ENCODE assay signal across 21 mouse cellular contexts in genomic region chr5:98703963-98704362, GRCm38 (mm10).
DNase-seq lines count a peak whose midpoint lies in the region; ATAC-seq lines count a peak whose summit lies in the region.
"Had no signal": no experiment of that assay in that cellular context is flagged by ENCODE, and none has a peak within 500 bp of the region (broad histone marks: within the 10 kb centered on the region; RNA-seq: fewer than 3 reads in every experiment).

No protein-coding gene starts in this region.

- peak; percentile 53 for DNase-seq in embryo, embryonic 11 days
- no peak for DNase-seq in embryo, embryonic 10 days (ENCODE audit: low spot score)
- DNase-seq in embryonic facial prominence, embryonic 11.5 days (ENCODE audit: low spot score) = peak; percentile 67
- DNase-seq in heart, postnatal 14 days = no peak
- DNase-seq in cerebellum, postnatal 4 days (ENCODE audit: low spot score in 2 of 2) = no peak
- DNase-seq: adrenal gland, postnatal 14 days; cerebellum, adult 11-12 months; cerebellum, adult 9-10 months; cerebellum, postnatal 25 days; forebrain, postnatal 0 days; gastrocnemius, postnatal 36 days; heart, adult 11 months; heart, postnatal 10 days had no signal

- H3K36me3 ChIP-seq in embryonic facial prominence, embryonic 11.5 days (replicated peaks; ENCODE audit: control insufficient read depth, insufficient read depth, low read depth, low read length) = no peaks in the 10 kb centered on the region
- H3K36me3 ChIP-seq in limb, embryonic 12.5 days = no peaks in the 10 kb centered on the region
- H3K36me3 ChIP-seq: embryonic facial prominence, embryonic 12.5 days; hindbrain, embryonic 13.5 days; intestine, embryonic 15.5 days had no signal

- no peak overlapping the region for H3K4me3 ChIP-seq in embryonic facial prominence, embryonic 11.5 days (ENCODE audit: low read depth, low read length)
- H3K4me3 ChIP-seq in limb, embryonic 12.5 days (replicated peaks) = no peak overlapping the region
- H3K4me3 ChIP-seq: embryonic facial prominence, embryonic 12.5 days; forebrain, embryonic 13.5 days; hindbrain, embryonic 13.5 days; intestine, embryonic 15.5 days had no signal

- H3K9ac ChIP-seq in embryonic facial prominence, embryonic 11.5 days (replicated peaks; ENCODE audit: low read length) = no peak overlapping the region
- H3K9ac ChIP-seq in limb, embryonic 12.5 days (replicated peaks) = no peak overlapping the region
- H3K9ac ChIP-seq: embryonic facial prominence, embryonic 12.5 days; forebrain, embryonic 13.5 days; forebrain, postnatal 0 days; hindbrain, embryonic 13.5 days; intestine, embryonic 15.5 days had no signal

- H3K27ac ChIP-seq in embryonic facial prominence, embryonic 11.5 days (replicated peaks; ENCODE audit: low read depth, low read length) = no peak overlapping the region
- no peak overlapping the region for H3K27ac ChIP-seq in limb, embryonic 12.5 days
- H3K27ac ChIP-seq: embryonic facial prominence, embryonic 12.5 days; forebrain, embryonic 13.5 days; hindbrain, embryonic 13.5 days; hindbrain, postnatal 0 days; intestine, embryonic 15.5 days had no signal

- intact Hi-C loops in heart, postnatal 14 days (cut with DNase I) = no loop called here

- no peaks in the 10 kb centered on the region for H3K4me1 ChIP-seq in embryonic facial prominence, embryonic 11.5 days (ENCODE audit: control insufficient read depth, insufficient read depth, low read length)
- peaks cover 24% of the 10 kb centered on the region for H3K4me1 ChIP-seq in limb, embryonic 12.5 days (replicated peaks)
- H3K4me1 ChIP-seq: intestine, embryonic 15.5 days had no signal

- ATAC-seq in embryonic facial prominence, embryonic 11.5 days (replicated peaks; ENCODE audit: insufficient number of reproducible peaks, low FRiP score, low TSS enrichment, low read depth) = no peak
- ATAC-seq in limb, embryonic 12.5 days (ENCODE audit: insufficient number of reproducible peaks, insufficient read depth, low FRiP score, low TSS enrichment, low read depth) = peak; percentile 83
- ATAC-seq in megakaryocyte-erythroid progenitor cell, adult 5-6 weeks (replicated peaks; ENCODE audit: low FRiP score, low TSS enrichment, poor library complexity, severe bottlenecking) = no peak
- ATAC-seq: activated CD4-positive, CD25-positive, alpha-beta regulatory T cell, adult 4 months; forebrain, embryonic 13.5 days; forebrain, postnatal 0 days; hindbrain, postnatal 0 days; intestine, embryonic 15.5 days had no signal

- no peak overlapping the region for H3K4me2 ChIP-seq in embryonic facial prominence, embryonic 11.5 days (ENCODE audit: low read depth, low read length)
- H3K4me2 ChIP-seq in limb, embryonic 12.5 days = peak overlapping the region; percentile 8; the same call in 1 of the 2 replicates
- H3K4me2 ChIP-seq: embryonic facial prominence, embryonic 12.5 days; forebrain, embryonic 13.5 days; hindbrain, embryonic 13.5 days; intestine, embryonic 15.5 days had no signal

- no peaks in the 10 kb centered on the region for H3K9me3 ChIP-seq in embryonic facial prominence, embryonic 11.5 days (replicated peaks; ENCODE audit: control insufficient read depth, low read length)
- no peaks in the 10 kb centered on the region for H3K9me3 ChIP-seq in limb, embryonic 12.5 days
- H3K9me3 ChIP-seq: embryonic facial prominence, embryonic 12.5 days; forebrain, embryonic 13.5 days; hindbrain, embryonic 13.5 days; intestine, embryonic 15.5 days had no signal

- WGBS in embryonic facial prominence, embryonic 11.5 days = 42% methylated on average over 5 of the region's 5 CpGs
- 24% methylated on average over 5 of the region's 5 CpGs for WGBS in limb, embryonic 12.5 days

- H3K27me3 ChIP-seq in embryonic facial prominence, embryonic 11.5 days (ENCODE audit: control insufficient read depth, insufficient read depth, low read length) = no peaks in the 10 kb centered on the region
- no peaks in the 10 kb centered on the region for H3K27me3 ChIP-seq in limb, embryonic 12.5 days
- H3K27me3 ChIP-seq: forebrain, embryonic 13.5 days; hindbrain, embryonic 13.5 days; intestine, embryonic 15.5 days had no signal

Comparison
In these comparisons a context has a peak if more than half of its experiments do, and no peak if none do; other contexts are left out.
1. DNase-seq: peak in embryo, embryonic 11 days (single experiment) and embryonic facial prominence, embryonic 11.5 days (single experiment); none in embryo, embryonic 10 days (single experiment), heart, postnatal 14 days (0 of 2) and cerebellum, postnatal 4 days (0 of 2).